Mouse (Mus musculus): ENCODE data around the gene Hes6.

DNA sequence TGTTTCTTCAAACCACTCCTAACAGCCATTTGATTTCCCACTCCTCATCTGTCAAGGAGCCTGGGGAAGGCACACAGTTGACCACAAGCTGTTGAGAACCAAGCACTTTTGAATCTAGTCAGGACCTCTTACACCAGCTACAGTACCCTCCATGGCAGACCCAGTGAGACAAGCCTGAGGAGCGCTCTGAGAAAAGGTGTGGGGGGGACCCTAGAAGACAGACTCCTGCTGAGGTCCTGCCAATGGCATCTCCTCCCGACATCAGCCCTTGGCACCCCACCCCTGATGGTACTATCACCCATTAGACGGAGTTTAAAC is 23.2 kb upstream of the Hes6 start:
- no peak for TF ChIP-seq CTCF (conservative IDR thresholded peaks at IDR 0.05; ENCODE audit: low read length)
- no peak for TF ChIP-seq POU5F1 (IDR thresholded peaks at IDR 0.05; ENCODE audit: borderline replicate concordance, low read length)

Measured in E14TG2a.4 (cell line).